Mouse (Mus musculus) cortical plate, adult 2 months (tissue): Measurements from ENCODE around the gene Spa17.

Experiments used
- CTCF ChIP-seq: fragments of 200-500 bp; IDR thresholded peaks from 2 replicates; pipeline ENCODE4 v1.5.1; 2011; ENCODE audit warnings: mild to moderate bottlenecking, control low read depth, low read length; ENCODE audit not compliant: insufficient read depth; ENCODE audit errors: extremely low read depth
- POLR2A ChIP-seq: fragments of 200-500 bp; IDR thresholded peaks from 2 replicates; pipeline ENCODE4 v1.6.1; 2011; ENCODE audit warnings: mild to moderate bottlenecking, low read length, control low read depth; ENCODE audit not compliant: insufficient read depth; ENCODE audit errors: extremely low read depth

DNA sequence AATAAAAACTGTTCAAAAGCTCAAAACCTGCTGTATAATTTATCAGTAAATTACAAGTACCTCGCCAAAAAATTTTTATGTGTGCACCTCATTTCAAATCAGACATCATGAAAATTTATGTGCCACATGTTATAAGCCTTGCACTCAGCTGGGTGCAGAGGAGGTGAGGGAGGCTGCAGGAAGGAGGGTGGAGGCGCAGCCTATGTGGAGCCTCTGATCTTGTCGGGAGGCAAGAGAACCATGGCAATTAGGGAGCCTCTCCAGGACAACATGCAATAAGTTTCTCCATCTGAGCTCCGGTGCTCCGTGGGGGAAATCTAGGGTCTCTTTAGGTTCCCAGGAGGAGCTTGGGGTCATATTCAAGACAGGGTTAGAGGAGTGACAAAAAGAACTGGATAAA, 46.1 kb downstream of the Spa17 start:
- no peak for TF ChIP-seq POLR2A
- no peak for TF ChIP-seq CTCF
